Mouse (Mus musculus) adrenal gland, postnatal 4 days (tissue): Measurements from ENCODE around the gene Art2b. TPM values are rescaled to one million over a fixed set of nuclear protein-coding genes. Genes with fewer than 3 reads are reported as not detected.
"Not testable (repeated sequence)": the region's sequence is repeated elsewhere in the genome, so short reads cannot be mapped to it uniquely, and the experiment has no call there.

Experiments used
- DNase-seq, 2 experiments: peaks; one replicate each; pipeline ENCODE4 v3.0.0; 2021 to 2022; ENCODE audit warnings: low spot score in 2 of 2, mixed read lengths in 2 of 2
- total RNA-seq, 2 experiments: library from RNA; stranded (reverse); gene quantifications; 2 replicates each; pipeline ENCODE4 v1.2.3; 2021

Gene Art2b
- total RNA-seq, 2 experiments from 2014 or later = 0.11 TPM; not detected in 1

GRCm38 (mm10) chr7:101573636-101574035 lies 11.8 kb downstream of the Art2b start:
- not testable (repeated sequence) for DNase-seq

GRCm38 (mm10) chr7:101564086-101564485 lies 21.3 kb downstream of the Art2b start:
- DNase-seq = no peak

- not testable (repeated sequence) for DNase-seq
Measured at GRCm38 (mm10) chr7:101559393-101559792, 26.0 kb downstream of the Art2b start.

- no peak for DNase-seq
Measured at GRCm38 (mm10) chr7:101557391-101557790, 28.0 kb downstream of the Art2b start.

GRCm38 (mm10) chr7:101555473-101555872 lies 29.9 kb downstream of the Art2b start:
- not testable (repeated sequence) for DNase-seq

- DNase-seq = no peak
Measured at GRCm38 (mm10) chr7:101551530-101551929, 33.9 kb downstream of the Art2b start.

GRCm38 (mm10) chr7:101550686-101551485 lies 34.5 kb downstream of the Art2b start:
- no peak for DNase-seq

- DNase-seq = no peak
Measured at GRCm38 (mm10) chr7:101549266-101549665, 36.1 kb downstream of the Art2b start.

- DNase-seq = no peak
Measured at GRCm38 (mm10) chr7:101547651-101548050, 37.7 kb downstream of the Art2b start.

GRCm38 (mm10) chr7:101541734-101542133 lies 43.7 kb downstream of the Art2b start:
- DNase-seq = no peak

- DNase-seq = peak; percentile 8 to 35
Measured at GRCm38 (mm10) chr7:101541132-101541531, 44.3 kb downstream of the Art2b start.

- no peak for DNase-seq
Measured at GRCm38 (mm10) chr7:101540684-101541083, 44.7 kb downstream of the Art2b start.

GRCm38 (mm10) chr7:101539774-101540173 lies 45.6 kb downstream of the Art2b start:
- no peak for DNase-seq

GRCm38 (mm10) chr7:101538141-101538933 lies 47.1 kb downstream of the Art2b start:
- peak in 1 of 2 experiments; percentile 14 for DNase-seq

- no peak for DNase-seq
Measured at GRCm38 (mm10) chr7:101537541-101537940, 47.9 kb downstream of the Art2b start.

GRCm38 (mm10) chr7:101535517-101535916 lies 49.9 kb downstream of the Art2b start:
- DNase-seq = no peak

GRCm38 (mm10) chr7:101535102-101535501 lies 50.3 kb downstream of the Art2b start:
- DNase-seq = no peak

- DNase-seq = no peak
Measured at GRCm38 (mm10) chr7:101534428-101534827, 51.0 kb downstream of the Art2b start.
